Mouse (Mus musculus): Measurements from ENCODE around the gene Sntn. TPM values are rescaled to one million over a fixed set of nuclear protein-coding genes. Genes with fewer than 3 reads are reported as not detected.
A peak's percentile ranks its signal among the peaks of the same experiment; 100 is the strongest.

Gene Sntn
- not detected in 2 replicates for polyA plus RNA-seq (2014; fragmentation: Nextera tagmentation; extraction: Ambion mirVana)

DNA sequence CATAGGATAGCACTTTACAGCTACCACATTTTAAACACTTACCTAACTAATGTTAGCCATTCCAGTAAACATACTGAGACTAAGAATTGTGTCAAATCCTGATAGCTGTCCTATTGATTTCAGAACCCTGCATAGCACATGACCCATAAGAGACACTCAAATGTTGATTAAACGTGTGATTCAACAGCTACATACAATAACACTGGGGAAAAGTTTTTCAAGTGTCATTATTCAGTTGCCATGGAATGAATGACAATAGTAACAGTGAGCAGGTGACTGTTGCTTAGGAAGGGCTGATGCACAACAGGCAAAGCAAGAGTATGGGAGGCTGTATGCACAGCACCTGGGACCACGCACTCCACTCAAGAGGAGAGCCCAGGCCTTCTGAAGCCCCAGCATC, at the start of gene Sntn:
Gene Sntn (plus strand): TSS at position 301 of the 400 bp plus-strand sequence.
- H3K9ac ChIP-seq (replicated peaks; ENCODE audit: low read length), result no peak within 1 kb of the TSS
- no peak within 1 kb of the TSS for H3K4me3 ChIP-seq (ENCODE audit: low read depth, low read length)
- WGBS, result 89% methylated on average over 2 of the region's 2 CpGs
- ATAC-seq (replicated peaks; ENCODE audit: insufficient number of reproducible peaks, low FRiP score, low TSS enrichment, low read depth) (no peak), DNase-seq (ENCODE audit: low spot score) (no peak)
- no peaks in the 10 kb centered on the region for H3K36me3 ChIP-seq (replicated peaks; ENCODE audit: control insufficient read depth, insufficient read depth, low read depth, low read length)
- no peaks in the 10 kb centered on the region for H3K9me3 ChIP-seq (replicated peaks; ENCODE audit: control insufficient read depth, low read length)
- no peaks in the 10 kb centered on the region for H3K27me3 ChIP-seq (ENCODE audit: control insufficient read depth, insufficient read depth, low read length)
- no peak within 1 kb of the TSS for H3K27ac ChIP-seq (replicated peaks; ENCODE audit: low read depth, low read length)
- no peaks in the 10 kb centered on the region for H3K4me1 ChIP-seq (ENCODE audit: control insufficient read depth, insufficient read depth, low read length)
- no peak within 1 kb of the TSS for H3K4me2 ChIP-seq (ENCODE audit: low read depth, low read length)

DNA sequence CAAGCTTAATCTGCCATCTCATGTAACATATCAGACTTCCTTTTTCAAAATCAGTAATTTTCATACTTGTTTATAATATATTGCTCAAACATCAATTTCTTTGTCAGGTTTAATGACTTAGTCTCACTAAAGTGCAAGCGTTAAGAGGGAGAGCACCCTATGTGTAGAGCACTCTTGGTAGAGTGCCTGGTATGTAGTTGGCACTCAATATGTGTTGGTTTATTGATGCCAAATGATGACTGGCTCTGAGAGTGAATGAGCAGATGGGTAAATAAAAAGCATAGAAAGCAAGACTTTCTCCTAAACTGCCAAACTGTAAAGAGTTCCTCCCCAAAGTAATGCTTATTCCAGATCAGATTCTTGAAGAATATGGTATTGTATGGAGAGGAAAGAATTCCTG, 20.8 kb upstream of the Sntn start:
- no peak overlapping the region for H3K4me3 ChIP-seq (ENCODE audit: low read depth, low read length)
- 0 out of 2 replicates have a peak, but pooled peaks cover 2% of the 10 kb centered on the region for H3K4me1 ChIP-seq (ENCODE audit: control insufficient read depth, insufficient read depth, low read length)
- H3K27me3 ChIP-seq (ENCODE audit: control insufficient read depth, insufficient read depth, low read length), result no peaks in the 10 kb centered on the region
- H3K36me3 ChIP-seq (replicated peaks; ENCODE audit: control insufficient read depth, insufficient read depth, low read depth, low read length), result no peaks in the 10 kb centered on the region
- no peaks in the 10 kb centered on the region for H3K9me3 ChIP-seq (replicated peaks; ENCODE audit: control insufficient read depth, low read length)
- 98% methylated on average over 1 of the region's 1 CpGs for WGBS
- ATAC-seq (replicated peaks; ENCODE audit: insufficient number of reproducible peaks, low FRiP score, low TSS enrichment, low read depth) (no peak), DNase-seq (ENCODE audit: low spot score) (no peak)
- no peak overlapping the region for H3K27ac ChIP-seq (replicated peaks; ENCODE audit: low read depth, low read length)
- no peak overlapping the region for H3K9ac ChIP-seq (replicated peaks; ENCODE audit: low read length)
- no peak overlapping the region for H3K4me2 ChIP-seq (ENCODE audit: low read depth, low read length)

DNA sequence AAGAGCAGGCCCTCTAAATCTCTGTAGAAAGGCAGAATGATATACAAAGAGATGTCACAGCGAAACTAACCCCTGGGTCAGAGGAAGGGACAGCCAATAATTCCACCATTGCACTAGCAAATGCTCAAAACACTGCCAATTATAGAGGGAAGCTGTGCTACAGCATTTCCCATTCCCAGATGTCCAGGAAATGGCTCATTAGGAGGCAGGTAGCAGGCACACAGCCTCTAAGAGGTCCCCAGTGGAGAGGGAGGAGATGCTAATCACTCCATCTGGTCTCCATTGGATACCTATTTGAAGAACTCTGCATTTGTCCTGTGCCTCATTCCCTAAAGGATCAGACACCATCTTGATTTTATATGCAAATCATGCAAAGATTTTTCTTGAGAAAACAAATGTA, 19.6 kb upstream of the Sntn start:
- no peak overlapping the region for H3K4me3 ChIP-seq (ENCODE audit: low read depth, low read length)
- ATAC-seq (replicated peaks; ENCODE audit: insufficient number of reproducible peaks, low FRiP score, low TSS enrichment, low read depth) (0 out of 2 replicates have a peak, but pooled peaks have one; percentile 52), DNase-seq (ENCODE audit: low spot score) (peak; percentile 75)
- no peak overlapping the region for H3K27ac ChIP-seq (replicated peaks; ENCODE audit: low read depth, low read length)
- H3K36me3 ChIP-seq (replicated peaks; ENCODE audit: control insufficient read depth, insufficient read depth, low read depth, low read length), result no peaks in the 10 kb centered on the region
- no peaks in the 10 kb centered on the region for H3K27me3 ChIP-seq (ENCODE audit: control insufficient read depth, insufficient read depth, low read length)
- H3K9ac ChIP-seq (replicated peaks; ENCODE audit: low read length), result no peak overlapping the region
- no peak overlapping the region for H3K4me2 ChIP-seq (ENCODE audit: low read depth, low read length)
- no peaks in the 10 kb centered on the region for H3K9me3 ChIP-seq (replicated peaks; ENCODE audit: control insufficient read depth, low read length)
- H3K4me1 ChIP-seq (ENCODE audit: control insufficient read depth, insufficient read depth, low read length), result 0 out of 2 replicates have a peak, but pooled peaks cover 2% of the 10 kb centered on the region
- 43% methylated on average over 1 of the region's 1 CpGs for WGBS

- ATAC-seq (replicated peaks; ENCODE audit: insufficient number of reproducible peaks, low FRiP score, low TSS enrichment, low read depth) (no peak), DNase-seq (ENCODE audit: low spot score) (peak; percentile 7)
- Histone ChIP-seq H3K27me3 (ENCODE audit: control insufficient read depth, insufficient read depth, low read length) (no peaks in the 10 kb centered on the region), H3K9ac (replicated peaks; ENCODE audit: low read length) (no peak overlapping the region), H3K4me2 (ENCODE audit: low read depth, low read length) (no peak overlapping the region), H3K4me3 (ENCODE audit: low read depth, low read length) (no peak overlapping the region), H3K4me1 (ENCODE audit: control insufficient read depth, insufficient read depth, low read length) (0 out of 2 replicates have a peak, but pooled peaks cover 2% of the 10 kb centered on the region), H3K27ac (replicated peaks; ENCODE audit: low read depth, low read length) (no peak overlapping the region), H3K36me3 (replicated peaks; ENCODE audit: control insufficient read depth, insufficient read depth, low read depth, low read length) (no peaks in the 10 kb centered on the region), H3K9me3 (replicated peaks; ENCODE audit: control insufficient read depth, low read length) (no peaks in the 10 kb centered on the region)
- WGBS, result 42% methylated on average over 2 of the region's 2 CpGs
Measured at GRCm38 (mm10) chr14:13651541-13652298, 19.0 kb upstream of the Sntn start.

GRCm38 (mm10) chr14:13686716-13687115, 16.0 kb downstream of the Sntn start:
- H3K4me1 ChIP-seq (ENCODE audit: control insufficient read depth, insufficient read depth, low read length), result no peaks in the 10 kb centered on the region
- DNase-seq (ENCODE audit: low spot score) (no peak), ATAC-seq (replicated peaks; ENCODE audit: insufficient number of reproducible peaks, low FRiP score, low TSS enrichment, low read depth) (no peak)
- H3K9ac ChIP-seq (replicated peaks; ENCODE audit: low read length), result no peak overlapping the region
- no peaks in the 10 kb centered on the region for H3K27me3 ChIP-seq (ENCODE audit: control insufficient read depth, insufficient read depth, low read length)
- no peak overlapping the region for H3K4me2 ChIP-seq (ENCODE audit: low read depth, low read length)
- no peaks in the 10 kb centered on the region for H3K36me3 ChIP-seq (replicated peaks; ENCODE audit: control insufficient read depth, insufficient read depth, low read depth, low read length)
- H3K9me3 ChIP-seq (replicated peaks; ENCODE audit: control insufficient read depth, low read length), result no peaks in the 10 kb centered on the region
- H3K4me3 ChIP-seq (ENCODE audit: low read depth, low read length), result no peak overlapping the region
- 43% methylated on average over 1 of the region's 1 CpGs for WGBS
- H3K27ac ChIP-seq (replicated peaks; ENCODE audit: low read depth, low read length), result no peak overlapping the region

DNA sequence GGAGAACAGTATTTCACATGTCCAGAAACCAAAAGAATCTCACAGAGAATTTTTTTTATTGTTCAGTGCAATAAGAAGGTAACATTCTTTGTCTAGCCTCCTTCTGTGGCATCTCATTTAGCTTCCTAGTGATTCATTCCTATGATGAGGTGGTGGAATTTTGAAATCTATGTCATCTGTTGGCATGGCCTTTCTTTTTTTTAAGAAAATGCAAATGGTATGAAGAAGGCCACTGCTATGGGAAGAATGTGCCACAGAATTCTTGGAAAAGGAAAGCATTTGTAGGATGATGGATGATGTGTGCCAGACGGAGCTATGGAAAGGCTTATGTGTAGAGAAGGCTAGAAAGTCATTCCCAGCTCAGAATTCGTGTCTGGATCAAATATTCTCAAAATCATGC, 19.8 kb downstream of the Sntn start:
- WGBS, result 81% methylated on average over 2 of the region's 2 CpGs
- Histone ChIP-seq H3K36me3 (replicated peaks; ENCODE audit: control insufficient read depth, insufficient read depth, low read depth, low read length) (no peaks in the 10 kb centered on the region), H3K4me3 (ENCODE audit: low read depth, low read length) (no peak overlapping the region), H3K27ac (replicated peaks; ENCODE audit: low read depth, low read length) (no peak overlapping the region), H3K27me3 (ENCODE audit: control insufficient read depth, insufficient read depth, low read length) (no peaks in the 10 kb centered on the region), H3K9ac (replicated peaks; ENCODE audit: low read length) (no peak overlapping the region), H3K4me1 (ENCODE audit: control insufficient read depth, insufficient read depth, low read length) (no peaks in the 10 kb centered on the region), H3K9me3 (replicated peaks; ENCODE audit: control insufficient read depth, low read length) (no peaks in the 10 kb centered on the region), H3K4me2 (ENCODE audit: low read depth, low read length) (no peak overlapping the region)
- no peak for DNase-seq (ENCODE audit: low spot score)
- no peak for ATAC-seq (replicated peaks; ENCODE audit: insufficient number of reproducible peaks, low FRiP score, low TSS enrichment, low read depth)

- 32% methylated on average over 4 of the region's 4 CpGs for WGBS
- H3K27me3 ChIP-seq (ENCODE audit: control insufficient read depth, insufficient read depth, low read length), result no peaks in the 10 kb centered on the region
- H3K9ac ChIP-seq (replicated peaks; ENCODE audit: low read length), result no peak overlapping the region
- no peak overlapping the region for H3K4me3 ChIP-seq (ENCODE audit: low read depth, low read length)
- no peak for ATAC-seq (replicated peaks; ENCODE audit: insufficient number of reproducible peaks, low FRiP score, low TSS enrichment, low read depth)
- no peaks in the 10 kb centered on the region for H3K9me3 ChIP-seq (replicated peaks; ENCODE audit: control insufficient read depth, low read length)
- H3K27ac ChIP-seq (replicated peaks; ENCODE audit: low read depth, low read length), result no peak overlapping the region
- no peaks in the 10 kb centered on the region for H3K4me1 ChIP-seq (ENCODE audit: control insufficient read depth, insufficient read depth, low read length)
- H3K36me3 ChIP-seq (replicated peaks; ENCODE audit: control insufficient read depth, insufficient read depth, low read depth, low read length), result no peaks in the 10 kb centered on the region
- DNase-seq (ENCODE audit: low spot score), result no peak
- no peak overlapping the region for H3K4me2 ChIP-seq (ENCODE audit: low read depth, low read length)
Measured at GRCm38 (mm10) chr14:13732263-13732662, 61.6 kb downstream of the Sntn start.

Data from embryonic facial prominence, embryonic 11.5 days (tissue).